Mouse (Mus musculus) embryonic facial prominence, embryonic 11.5 days (tissue): ENCODE data around the gene Prg2. TPM values are rescaled to one million over a fixed set of nuclear protein-coding genes. Genes with fewer than 3 reads are reported as not detected.

Experiments used
- ATAC-seq: fragments of 200-750 bp; cut with Nextera tagmentation; replicated peaks from 2 replicates; pipeline ENCODE4 v1.8.0; 2017; ENCODE audit warnings: low read depth; ENCODE audit not compliant: insufficient number of reproducible peaks, low FRiP score, low TSS enrichment
- DNase-seq: peaks from one replicate; pipeline ENCODE4 v3.0.0-alpha.2; 2015; ENCODE audit warnings: low spot score
- H3K27ac ChIP-seq: fragments of 300-500 bp; sonication (generic); replicated peaks from 2 replicates; pipeline ENCODE4 v1.5.1; 2014; ENCODE audit warnings: mild to moderate bottlenecking, low read depth, low read length, control low read depth
- H3K27me3 ChIP-seq: fragments of 300-500 bp; sonication (generic); 2 replicates; pipeline ENCODE4 v1.6.1; 2014; ENCODE audit warnings: mild to moderate bottlenecking, low read length, moderate library complexity, mixed read lengths; ENCODE audit not compliant: control insufficient read depth, insufficient read depth
- H3K36me3 ChIP-seq: fragments of 300-500 bp; sonication (generic); replicated peaks from 2 replicates; pipeline ENCODE4 v1.6.1; 2014; ENCODE audit warnings: low read depth, mild to moderate bottlenecking, low read length, moderate library complexity, mixed read lengths; ENCODE audit not compliant: control insufficient read depth, insufficient read depth
- H3K4me1 ChIP-seq: fragments of 300-500 bp; sonication (generic); 2 replicates; pipeline ENCODE4 v1.6.1; 2014; ENCODE audit warnings: low read length, mixed read lengths; ENCODE audit not compliant: control insufficient read depth, insufficient read depth
- H3K4me2 ChIP-seq: fragments of 300-500 bp; sonication (generic); 2 replicates; pipeline ENCODE4 v1.6.1; 2014; ENCODE audit warnings: low read depth, mild to moderate bottlenecking, control low read depth, low read length, moderate library complexity
- H3K4me3 ChIP-seq: fragments of 300-500 bp; sonication (generic); 2 replicates; pipeline ENCODE4 v1.5.1; 2014; ENCODE audit warnings: low read depth, low read length, control low read depth
- H3K9ac ChIP-seq: fragments of 300-500 bp; sonication (generic); replicated peaks from 2 replicates; pipeline ENCODE4 v1.6.1; 2014; ENCODE audit warnings: mild to moderate bottlenecking, control low read depth, low read length
- H3K9me3 ChIP-seq: fragments of 300-500 bp; sonication (generic); replicated peaks from 2 replicates; pipeline ENCODE4 v1.6.1; 2016; ENCODE audit warnings: mild to moderate bottlenecking, low read length, inconsistent platforms, mixed read lengths; ENCODE audit not compliant: control insufficient read depth
- WGBS: fragments of 180-500 bp; shearing (Covaris S2); extraction: QIAGEN DNeasy Blood & Tissue Kit; methylation state at CpG from one replicate; pipeline ENCODE4 v1.1.7; 2014; 5-methylcytosine and 5-hydroxymethylcytosine counted together
- polyA plus RNA-seq: library from polyadenylated mRNA; unstranded; fragments of >200 nt; fragmentation: Nextera tagmentation; extraction: Ambion mirVana; gene quantifications from 2 replicates; pipeline ENCODE4 v1.2.1, GENCODE M21; 2014

Gene Prg2
- polyA plus RNA-seq: 0.60 and 0.78 TPM in 2 replicates

DNA sequence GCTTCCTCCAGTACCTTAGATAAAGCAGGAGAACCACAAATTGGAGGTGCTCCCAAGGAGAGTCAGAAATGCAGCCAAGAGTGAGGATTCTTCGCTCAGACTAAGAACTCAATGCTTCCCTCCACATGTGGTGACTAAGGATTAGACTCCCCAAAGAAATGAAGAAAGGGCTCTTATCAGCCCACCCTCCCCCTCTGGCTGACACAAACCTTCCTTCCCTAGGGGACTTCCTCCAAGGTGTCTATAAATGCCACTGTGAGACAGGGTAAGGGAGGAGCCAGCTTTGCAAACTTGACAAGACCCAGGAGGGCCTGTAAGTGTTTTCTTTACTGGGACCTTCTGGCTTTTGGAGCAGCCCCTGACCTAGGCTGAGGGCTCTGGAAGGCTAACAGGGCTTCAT lies at the start of gene Prg2:
Gene Prg2, plus strand, starts transcription at position 274 of the 400 bp plus-strand sequence.
- ATAC-seq: no peak
- no peak within 1 kb of the TSS for H3K4me3 ChIP-seq
- H3K9ac ChIP-seq: no peak within 1 kb of the TSS
- no peak for DNase-seq
- no peaks in the 10 kb centered on the region for H3K4me1 ChIP-seq
- 33% methylated on average over 1 of the region's 1 CpGs for WGBS
- H3K36me3 ChIP-seq: no peaks in the 10 kb centered on the region
- no peaks in the 10 kb centered on the region for H3K27me3 ChIP-seq
- H3K9me3 ChIP-seq: no peaks in the 10 kb centered on the region
- H3K27ac ChIP-seq: no peak within 1 kb of the TSS
- no peak within 1 kb of the TSS for H3K4me2 ChIP-seq

GRCm38 (mm10) chr2:84933992-84934648 lies 46.1 kb upstream of the Prg2 start:
- ATAC-seq (no peak), DNase-seq (no peak)
- no peak overlapping the region for H3K27ac ChIP-seq
- H3K4me2 ChIP-seq: no peak overlapping the region
- no peak overlapping the region for H3K9ac ChIP-seq
- no peaks in the 10 kb centered on the region for H3K4me1 ChIP-seq
- H3K4me3 ChIP-seq: no peak overlapping the region
- WGBS: 78% methylated on average over 8 of the region's 8 CpGs
- H3K36me3 ChIP-seq: no peaks in the 10 kb centered on the region
- no peaks in the 10 kb centered on the region for H3K9me3 ChIP-seq
- H3K27me3 ChIP-seq: no peaks in the 10 kb centered on the region

DNA sequence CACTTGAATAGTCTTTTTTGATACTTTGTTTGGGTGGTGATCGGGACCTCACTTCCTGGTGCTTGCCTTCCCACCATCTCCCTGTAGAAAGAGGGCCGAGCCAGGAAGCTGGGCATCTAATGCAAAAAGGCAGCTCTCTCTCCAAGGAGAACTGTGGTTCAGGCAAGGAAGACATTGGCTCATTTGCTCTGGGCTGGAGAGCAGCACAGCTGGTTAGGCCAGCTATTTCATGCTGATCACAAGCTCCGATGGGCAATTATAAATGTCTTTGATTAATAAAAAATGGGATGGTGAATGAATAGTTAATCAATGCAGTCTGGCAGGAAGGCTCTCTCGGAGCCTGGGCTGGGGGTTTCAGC lies 45.6 kb upstream of the Prg2 start:
- H3K4me3 ChIP-seq: no peak overlapping the region
- H3K27ac ChIP-seq: no peak overlapping the region
- no peak overlapping the region for H3K9ac ChIP-seq
- WGBS: 70% methylated on average over 4 of the region's 4 CpGs
- DNase-seq (no peak), ATAC-seq (no peak)
- no peaks in the 10 kb centered on the region for H3K36me3 ChIP-seq
- no peaks in the 10 kb centered on the region for H3K4me1 ChIP-seq
- no peak overlapping the region for H3K4me2 ChIP-seq
- H3K9me3 ChIP-seq: no peaks in the 10 kb centered on the region
- no peaks in the 10 kb centered on the region for H3K27me3 ChIP-seq

GRCm38 (mm10) chr2:84935065-84935464 lies 45.2 kb upstream of the Prg2 start:
- H3K27me3 ChIP-seq: no peaks in the 10 kb centered on the region
- 83% methylated on average over 5 of the region's 5 CpGs for WGBS

GRCm38 (mm10) chr2:84936474-84937429 lies 43.5 kb upstream of the Prg2 start, which contains the start of gene Slc43a3:
Gene Slc43a3, plus strand, starts transcription at chr2:84936579.
- ATAC-seq (peak; percentile 94), DNase-seq (peak; percentile 76)
- Histone ChIP-seq H3K27ac (0 out of 2 replicates have a peak within 1 kb of the TSS, but pooled peaks have one; percentile 36), H3K9ac (peak within 1 kb of the TSS; percentile 72), H3K4me1 (no peaks in the 10 kb centered on the region), H3K36me3 (no peaks in the 10 kb centered on the region), H3K4me3 (peak within 1 kb of the TSS; percentile 48), H3K9me3 (no peaks in the 10 kb centered on the region), H3K4me2 (peak within 1 kb of the TSS; percentile 50), H3K27me3 (no peaks in the 10 kb centered on the region)
- 22% methylated on average over 36 of the region's 38 CpGs for WGBS

More at GRCm38 (mm10) chr2:84935065-84935464, 45.2 kb upstream of the Prg2 start:
- Histone ChIP-seq H3K9me3 (no peaks in the 10 kb centered on the region), H3K9ac (no peak overlapping the region), H3K4me2 (no peak overlapping the region), H3K36me3 (no peaks in the 10 kb centered on the region), H3K4me1 (no peaks in the 10 kb centered on the region), H3K27ac (no peak overlapping the region), H3K4me3 (no peak overlapping the region)
- ATAC-seq: no peak
- DNase-seq: no peak

- Histone ChIP-seq H3K4me2 (peak overlapping the region; percentile 50), H3K4me1 (no peaks in the 10 kb centered on the region), H3K27me3 (no peaks in the 10 kb centered on the region), H3K4me3 (peak overlapping the region; percentile 5; the same call in 1 of the 2 replicates), H3K27ac (no peak overlapping the region), H3K9me3 (no peaks in the 10 kb centered on the region), H3K36me3 (no peaks in the 10 kb centered on the region), H3K9ac (no peak overlapping the region)
- ATAC-seq (no peak), DNase-seq (no peak)
- 65% methylated on average over 3 of the region's 3 CpGs for WGBS
Observed at GRCm38 (mm10) chr2:84937491-84938150, 42.6 kb upstream of the Prg2 start.

GRCm38 (mm10) chr2:84938249-84938946 lies 41.9 kb upstream of the Prg2 start:
- Histone ChIP-seq H3K9ac (no peak overlapping the region), H3K27me3 (no peaks in the 10 kb centered on the region), H3K4me1 (no peaks in the 10 kb centered on the region), H3K27ac (no peak overlapping the region), H3K36me3 (no peaks in the 10 kb centered on the region), H3K9me3 (no peaks in the 10 kb centered on the region), H3K4me3 (no peak overlapping the region), H3K4me2 (no peak overlapping the region)
- no peak for DNase-seq
- ATAC-seq: 0 out of 2 replicates have a peak, but pooled peaks have one; percentile 19
- 81% methylated on average over 5 of the region's 5 CpGs for WGBS
